Mouse (Mus musculus) CH12.LX (cell line): ENCODE measurements at regions not wholly inside any gene's neighbourhood (a gene's known extent, or its start where the extent isn't known, plus 50 kb on each side); places are given as distances from the start of the nearest gene placed in this dataset.

Experiments used
- CHD1 ChIP-seq: IDR thresholded peaks from 2 replicates; pipeline ENCODE4 v1.6.1; 2012; ENCODE audit warnings: low read depth, low read length, improper control_type of control experiment, inconsistent platforms
- EP300 ChIP-seq: IDR thresholded peaks from 2 replicates; pipeline ENCODE4 v1.6.1; 2011; ENCODE audit warnings: low read length, improper control_type of control experiment
- ETS1 ChIP-seq: conservative IDR thresholded peaks from 2 replicates; pipeline ENCODE4 v1.6.1; 2012; ENCODE audit warnings: low read depth, mild to moderate bottlenecking, inconsistent platforms, low read length, improper control_type of control experiment, moderate library complexity
- MAFK ChIP-seq: IDR thresholded peaks from 2 replicates; pipeline ENCODE4 v1.6.1; 2011; ENCODE audit warnings: low read length, improper control_type of control experiment; ENCODE audit not compliant: insufficient replicate concordance
- POLR2A ChIP-seq: IDR thresholded peaks from 2 replicates; pipeline ENCODE4 v1.6.1; 2011; ENCODE audit warnings: low read depth, mild to moderate bottlenecking, improper control_type of control experiment, low read length
- ZC3H11A ChIP-seq: IDR thresholded peaks from 2 replicates; pipeline ENCODE4 v1.6.1; 2012; ENCODE audit warnings: low read depth, mild to moderate bottlenecking, inconsistent platforms, low read length, improper control_type of control experiment

GRCm38 (mm10) chr2:131757183-131757903 lies 102.2 kb downstream of the Erv3 start:
- TF ChIP-seq ETS1: no peak
- TF ChIP-seq MAFK: no peak
- TF ChIP-seq CHD1: no peak
- TF ChIP-seq ZC3H11A: no peak
- no peak for TF ChIP-seq POLR2A
- TF ChIP-seq EP300: no peak
